Mouse (Mus musculus) olfactory bulb, adult 2 months (tissue): Measurements from ENCODE around the gene Med23.

Source experiments
- CTCF ChIP-seq: fragments of 200-500 bp; IDR thresholded peaks from 2 replicates; pipeline ENCODE4 v1.5.1; 2012; ENCODE audit warnings: low read depth, mild to moderate bottlenecking, low read length, moderate library complexity; ENCODE audit not compliant: insufficient read depth
- POLR2A ChIP-seq: fragments of 200-500 bp; IDR thresholded peaks from 2 replicates; pipeline ENCODE4 v1.6.1; 2012; ENCODE audit warnings: mild to moderate bottlenecking, low read depth, low read length, moderate library complexity; ENCODE audit not compliant: insufficient read depth

DNA sequence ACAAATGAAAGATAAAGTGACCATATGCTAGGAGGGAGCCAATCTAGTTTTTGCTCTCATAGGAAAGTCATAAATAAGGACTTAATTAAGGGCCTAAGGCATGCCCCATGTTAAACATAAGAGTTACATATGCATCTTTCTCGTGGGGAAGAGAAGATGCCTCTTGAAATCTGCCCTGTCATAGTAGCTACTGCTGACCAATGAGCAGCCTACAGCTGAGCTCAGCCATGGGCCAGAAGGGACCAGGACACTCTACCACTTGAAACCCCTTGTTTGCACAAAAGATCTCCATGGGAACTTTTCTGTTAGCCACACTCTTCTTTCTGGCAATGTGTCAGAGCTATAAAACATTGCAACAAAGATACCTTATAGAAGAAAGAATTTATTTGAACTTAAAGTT, 46.5 kb upstream of the Med23 start:
- TF ChIP-seq CTCF, result no peak
- no peak for TF ChIP-seq POLR2A
